Mouse (Mus musculus) ES-Bruce4 (cell line): ENCODE measurements around the gene Cd33.

Experiments
- CTCF ChIP-seq: IDR thresholded peaks from one replicate; pipeline ENCODE4 v1.8.1; 2011; ENCODE audit warnings: low read depth, low read length
- EP300 ChIP-seq: IDR thresholded peaks from 2 replicates; pipeline ENCODE4 v1.6.1; 2011; ENCODE audit warnings: low read depth, low read length; ENCODE audit not compliant: insufficient read depth

- TF ChIP-seq CTCF (no peak), EP300 (no peak)
Observed at GRCm38 (mm10) chr7:43512519-43512918, 31.7 kb downstream of the Cd33 start.
